Mouse (Mus musculus) embryonic facial prominence, embryonic 10.5 days (tissue): ENCODE measurements around the gene Tsga10ip. TPM values are rescaled to one million over a fixed set of nuclear protein-coding genes. Genes with fewer than 3 reads are reported as not detected.

Experiments
- DNase-seq: peaks from one replicate; pipeline ENCODE4 v3.0.0-alpha.2; 2017; ENCODE audit warnings: low spot score
- H3K27ac ChIP-seq: fragments of 300-500 bp; sonication (generic); replicated peaks from 2 replicates; pipeline ENCODE4 v1.5.1; 2016; ENCODE audit warnings: mild to moderate bottlenecking
- H3K27me3 ChIP-seq: fragments of 300-500 bp; sonication (generic); replicated peaks from 2 replicates; pipeline ENCODE4 v1.6.1; 2016; ENCODE audit warnings: low read depth, mild to moderate bottlenecking; ENCODE audit not compliant: poor library complexity, severe bottlenecking
- H3K36me3 ChIP-seq: fragments of 300-500 bp; sonication (generic); replicated peaks from 2 replicates; pipeline ENCODE4 v1.6.1; 2016; ENCODE audit warnings: mild to moderate bottlenecking, moderate library complexity
- H3K4me1 ChIP-seq: fragments of 300-500 bp; sonication (generic); 2 replicates; pipeline ENCODE4 v1.6.1; 2016
- H3K4me3 ChIP-seq: fragments of 300-500 bp; sonication (generic); 2 replicates; pipeline ENCODE4 v1.5.1; 2016; ENCODE audit warnings: mild to moderate bottlenecking, moderate library complexity
- H3K9me3 ChIP-seq: fragments of 300-500 bp; sonication (generic); 2 replicates; pipeline ENCODE4 v1.6.1; 2016; ENCODE audit warnings: mild to moderate bottlenecking
- WGBS: fragments of 180-500 bp; shearing (Covaris S2); methylation state at CpG from one replicate; pipeline ENCODE4 v1.1.7; 2016; 5-methylcytosine and 5-hydroxymethylcytosine counted together
- polyA plus RNA-seq: library from polyadenylated mRNA; unstranded; fragments of >200 nt; fragmentation: Nextera tagmentation; extraction: Ambion mirVana; gene quantifications from 2 replicates; pipeline ENCODE4 v1.2.1, GENCODE M21; 2016

Gene Tsga10ip
- polyA plus RNA-seq, 1 experiment from 2014 or later = 0.72 TPM

GRCm38 (mm10) chr19:5348526-5349501 lies 53.5 kb downstream of the Tsga10ip start:
- 6% methylated on average over 34 of the region's 34 CpGs for WGBS
- Histone ChIP-seq H3K36me3 (no peaks in the 10 kb centered on the region), H3K27me3 (peaks cover 25% of the 10 kb centered on the region), H3K4me1 (peaks cover 6% of the 10 kb centered on the region), H3K4me3 (peak overlapping the region; percentile 58), H3K9me3 (no peaks in the 10 kb centered on the region), H3K27ac (no peak overlapping the region; the same call in 1 of the 2 replicates)
- peak; percentile 43 for DNase-seq

- 74% methylated on average over 6 of the region's 6 CpGs for WGBS
- Histone ChIP-seq H3K36me3 (no peaks in the 10 kb centered on the region), H3K4me1 (peaks cover 6% of the 10 kb centered on the region), H3K9me3 (no peaks in the 10 kb centered on the region), H3K27me3 (peaks cover 25% of the 10 kb centered on the region), H3K27ac (no peak overlapping the region), H3K4me3 (no peak overlapping the region)
- DNase-seq = no peak
These were observed 54.3 kb downstream of the Tsga10ip start for GRCm38 (mm10) chr19:5348064-5348463.

- H3K36me3 ChIP-seq = no peaks in the 10 kb centered on the region
- no peak overlapping the region for H3K4me3 ChIP-seq
- no peak overlapping the region for H3K27ac ChIP-seq
- DNase-seq = no peak
- peaks cover 6% of the 10 kb centered on the region for H3K4me1 ChIP-seq
- H3K9me3 ChIP-seq = no peaks in the 10 kb centered on the region
- H3K27me3 ChIP-seq = peaks cover 23% of the 10 kb centered on the region
- WGBS = 72% methylated on average over 6 of the region's 6 CpGs
These were observed 56.8 kb downstream of the Tsga10ip start for GRCm38 (mm10) chr19:5345297-5346131.

GRCm38 (mm10) chr19:5341360-5341759 lies 61.0 kb downstream of the Tsga10ip start:
- H3K36me3 ChIP-seq = no peaks in the 10 kb centered on the region
- H3K4me1 ChIP-seq = no peaks in the 10 kb centered on the region
- no peak overlapping the region for H3K4me3 ChIP-seq
- H3K27me3 ChIP-seq = no peaks in the 10 kb centered on the region
- no peak for DNase-seq
- 94% methylated on average over 7 of the region's 7 CpGs for WGBS
- H3K27ac ChIP-seq = no peak overlapping the region
- no peaks in the 10 kb centered on the region for H3K9me3 ChIP-seq

Other genes starting within 250 kb of the Tsga10ip start
- gene Pacs1, start 129.4 kb downstream of the Tsga10ip start, polyA plus RNA-seq = 24.8 and 25.6 TPM in 2 replicates
- gene Sf3b2, start 107.1 kb downstream of the Tsga10ip start, polyA plus RNA-seq = 456 and 467 TPM in 2 replicates
- 8.5 and 8.6 TPM in 2 replicates for gene Gal3st3, start 104.2 kb downstream of the Tsga10ip start, polyA plus RNA-seq
- not detected in 2 replicates for gene Catsper1, start 66.8 kb downstream of the Tsga10ip start, polyA plus RNA-seq
- gene Cst6, start 53.0 kb downstream of the Tsga10ip start, polyA plus RNA-seq = 0.24 and 0.65 TPM in 2 replicates
- gene Eif1ad, start 35.8 kb downstream of the Tsga10ip start, polyA plus RNA-seq = 90.4 and 93.7 TPM in 2 replicates
- 570 and 593 TPM in 2 replicates for gene Banf1, start 35.4 kb downstream of the Tsga10ip start, polyA plus RNA-seq
- gene Sart1, start 13.8 kb downstream of the Tsga10ip start, polyA plus RNA-seq = 89.4 and 96.6 TPM in 2 replicates
- 222 and 242 TPM in 2 replicates for gene Drap1, start 22.5 kb upstream of the Tsga10ip start, polyA plus RNA-seq
- 49.5 and 55.0 TPM in 2 replicates for gene AI837181, start 22.6 kb upstream of the Tsga10ip start, polyA plus RNA-seq
- not detected in 2 replicates for gene Fosl1, start 45.0 kb upstream of the Tsga10ip start, polyA plus RNA-seq
- gene Ccdc85b, start 55.4 kb upstream of the Tsga10ip start, polyA plus RNA-seq = 6.2 and 7.4 TPM in 2 replicates
- gene Fibp, start 58.1 kb upstream of the Tsga10ip start, polyA plus RNA-seq = 101 and 109 TPM in 2 replicates
- 1.1 and 1.5 TPM in 2 replicates for gene Ctsw, start 66.0 kb upstream of the Tsga10ip start, polyA plus RNA-seq
- 75.8 and 80.6 TPM in 2 replicates for gene Efemp2, start 71.4 kb upstream of the Tsga10ip start, polyA plus RNA-seq
- 41.1 and 45.1 TPM in 2 replicates for gene Mus81, start 85.9 kb upstream of the Tsga10ip start, polyA plus RNA-seq
- gene Cfl1, start 87.9 kb upstream of the Tsga10ip start, polyA plus RNA-seq = 3,028 and 3,069 TPM in 2 replicates
- gene 1700020D05Rik, start 101.3 kb upstream of the Tsga10ip start, polyA plus RNA-seq = not detected in 2 replicates
- 6.3 and 8.4 TPM in 2 replicates for gene Snx32, start 108.0 kb upstream of the Tsga10ip start, polyA plus RNA-seq
- 0.83 and 1.3 TPM in 2 replicates for gene Ovol1, start 158.1 kb upstream of the Tsga10ip start, polyA plus RNA-seq
- gene Ap5b1, start 165.5 kb upstream of the Tsga10ip start, polyA plus RNA-seq = 2.1 and 2.6 TPM in 2 replicates
- 174 and 177 TPM in 2 replicates for gene Rnaseh2c, start 199.3 kb upstream of the Tsga10ip start, polyA plus RNA-seq
- 59.7 and 60.7 TPM in 2 replicates for gene Kat5, start 207.7 kb upstream of the Tsga10ip start, polyA plus RNA-seq
- 34.3 and 36.8 TPM in 2 replicates for gene Rela, start 235.0 kb upstream of the Tsga10ip start, polyA plus RNA-seq